In genomic region chr7:45701607-45702006, GRCm38 (mm10) we compare ENCODE assay signal across 10 mouse cellular contexts. TPM values are rescaled to one million over a fixed set of nuclear protein-coding genes. Genes with fewer than 3 reads are reported as not detected.
DNase-seq lines count a peak whose midpoint lies in the region; ATAC-seq and TF ChIP-seq lines count a peak whose summit lies in the region.
"Had no signal": no experiment of that assay in that cellular context is flagged by ENCODE, and none has a peak within 500 bp of the region (broad histone marks: within the 10 kb centered on the region; RNA-seq: fewer than 3 reads in every experiment).

No protein-coding gene starts in this region.

- TF ChIP-seq EP300 in stomach, postnatal 0 days (optimal IDR thresholded peaks at IDR 0.05) = no peak

- H3K9me3 ChIP-seq in stomach, embryonic 14.5 days (ENCODE audit: control insufficient read depth, low read depth, low read length) = no peaks in the 10 kb centered on the region
- H3K9me3 ChIP-seq in stomach, postnatal 0 days (ENCODE audit: control insufficient read depth, low read length) = no peaks in the 10 kb centered on the region
- H3K9me3 ChIP-seq in limb, embryonic 10.5 days (replicated peaks) = no peaks in the 10 kb centered on the region
- H3K9me3 ChIP-seq: liver, embryonic 12.5 days; stomach, embryonic 15.5 days had no signal

- TF ChIP-seq CTCF in stomach, postnatal 0 days (IDR thresholded peaks at IDR 0.05; ENCODE audit: low read depth) = no peak

- H3K9ac ChIP-seq in stomach, embryonic 14.5 days (replicated peaks; ENCODE audit: low read depth, low read length) = peak overlapping the region; percentile 18; the same call in 1 of the 2 replicates
- H3K9ac ChIP-seq in stomach, postnatal 0 days (ENCODE audit: low read length) = no peak overlapping the region
- H3K9ac ChIP-seq: liver, embryonic 12.5 days; stomach, embryonic 15.5 days had no signal

- DNase-seq in heart, adult 11 months = peak; percentile 96
- DNase-seq in heart, adult 18-20 months = no peak
- DNase-seq in stomach, postnatal 0 days (ENCODE audit: low spot score) = no peak
- no peak for DNase-seq in limb, embryonic 10.5 days (ENCODE audit: low spot score)
- DNase-seq in testis, postnatal 14 days (ENCODE audit: low spot score) = peak; percentile 23
- DNase-seq in frontal cortex, adult 2 months (ENCODE audit: extremely low spot score in 1 of 2, low spot score in 1 of 2) = no peak
- no peak for DNase-seq in right cerebral cortex, adult 18-20 months

- H3K4me2 ChIP-seq in stomach, embryonic 14.5 days (replicated peaks; ENCODE audit: low read depth, low read length) = peak overlapping the region; percentile 73; the same call in 1 of the 2 replicates
- no peak overlapping the region for H3K4me2 ChIP-seq in stomach, postnatal 0 days (replicated peaks; ENCODE audit: low read depth)
- H3K4me2 ChIP-seq: liver, embryonic 12.5 days had no signal

- H3K4me1 ChIP-seq in stomach, embryonic 14.5 days (ENCODE audit: control insufficient read depth, insufficient read depth, low read length) = peaks cover 27% of the 10 kb centered on the region
- peaks cover 8% of the 10 kb centered on the region; the same call in 1 of the 2 replicates for H3K4me1 ChIP-seq in stomach, postnatal 0 days (replicated peaks; ENCODE audit: control insufficient read depth, insufficient read depth)
- peaks cover 54% of the 10 kb centered on the region for H3K4me1 ChIP-seq in limb, embryonic 10.5 days

- peak overlapping the region; percentile 39; the same call in 1 of the 2 replicates for H3K4me3 ChIP-seq in stomach, embryonic 14.5 days (ENCODE audit: low read depth, low read length)
- H3K4me3 ChIP-seq in stomach, postnatal 0 days (ENCODE audit: low read depth, low read length) = no peak overlapping the region
- peak overlapping the region; percentile 51; the same call in 1 of the 2 replicates for H3K4me3 ChIP-seq in limb, embryonic 10.5 days
- H3K4me3 ChIP-seq: liver, embryonic 12.5 days had no signal

- no peaks in the 10 kb centered on the region for H3K36me3 ChIP-seq in stomach, embryonic 14.5 days (ENCODE audit: control insufficient read depth, insufficient read depth, low read length)
- H3K36me3 ChIP-seq in stomach, postnatal 0 days (ENCODE audit: control insufficient read depth, insufficient read depth, low read length) = no peaks in the 10 kb centered on the region
- H3K36me3 ChIP-seq in limb, embryonic 10.5 days = no peaks in the 10 kb centered on the region
- H3K36me3 ChIP-seq: liver, embryonic 12.5 days; stomach, embryonic 15.5 days had no signal

- 0 out of 2 replicates have a peak, but pooled peaks cover 4% of the 10 kb centered on the region for H3K27me3 ChIP-seq in stomach, embryonic 14.5 days (ENCODE audit: control insufficient read depth, insufficient read depth, low read length)
- H3K27me3 ChIP-seq in stomach, postnatal 0 days (ENCODE audit: control insufficient read depth, insufficient read depth, low read length) = no peaks in the 10 kb centered on the region
- H3K27me3 ChIP-seq in limb, embryonic 10.5 days (ENCODE audit: low read depth, poor library complexity, severe bottlenecking) = peaks cover 40% of the 10 kb centered on the region

- H3K27ac ChIP-seq in stomach, embryonic 14.5 days (ENCODE audit: low read length) = no peak overlapping the region
- H3K27ac ChIP-seq in stomach, postnatal 0 days (replicated peaks) = no peak overlapping the region
- no peak overlapping the region for H3K27ac ChIP-seq in limb, embryonic 10.5 days
- H3K27ac ChIP-seq: liver, embryonic 12.5 days had no signal

- WGBS in stomach, embryonic 14.5 days = 87% methylated on average over 11 of the region's 11 CpGs
- 88% methylated on average over 11 of the region's 11 CpGs for WGBS in stomach, postnatal 0 days
- 89% methylated on average over 11 of the region's 11 CpGs for WGBS in limb, embryonic 10.5 days

- ATAC-seq in stomach, embryonic 14.5 days (ENCODE audit: insufficient number of reproducible peaks, insufficient read depth, low FRiP score, low read depth) = no peak
- no peak for ATAC-seq in stomach, postnatal 0 days (ENCODE audit: low FRiP score, low TSS enrichment)
- ATAC-seq: liver, embryonic 12.5 days had no signal

RNA-seq across cellular contexts. Expression of gene Car11, which starts 2.0 kb away (rescaled TPM):
- total RNA-seq in heart, adult 18-20 months (2021) = 1 to 10 TPM; 3.4 to 5.9 TPM
- polyA plus RNA-seq in stomach, embryonic 14.5 days (2014; fragmentation: Nextera tagmentation; extraction: Ambion mirVana) = 10.4 and 11.4 TPM in 2 replicates
- polyA plus RNA-seq in stomach, postnatal 0 days (2015; fragmentation: Nextera tagmentation; extraction: Ambion mirVana) = 2.7 and 4.4 TPM in 2 replicates
- polyA plus RNA-seq in limb, embryonic 10.5 days (2016; fragmentation: Nextera tagmentation; extraction: Ambion mirVana) = 2.2 and 4.9 TPM in 2 replicates
- 283 and 318 TPM in 2 replicates for polyA plus RNA-seq in frontal cortex, adult 2 months (2012; rRNA removed)

RNA-seq across cellular contexts. Expression of gene Dbp, which starts 3.3 kb away (rescaled TPM):
- total RNA-seq in heart, adult 18-20 months (2021) = 10 to 100 TPM; 12.1 to 15.0 TPM
- 6.4 and 6.7 TPM in 2 replicates for polyA plus RNA-seq in stomach, embryonic 14.5 days (2014; fragmentation: Nextera tagmentation; extraction: Ambion mirVana)
- 8.8 and 12.6 TPM in 2 replicates for polyA plus RNA-seq in stomach, postnatal 0 days (2015; fragmentation: Nextera tagmentation; extraction: Ambion mirVana)
- polyA plus RNA-seq in limb, embryonic 10.5 days (2016; fragmentation: Nextera tagmentation; extraction: Ambion mirVana) = 3.7 and 4.7 TPM in 2 replicates
- 208 and 221 TPM in 2 replicates for polyA plus RNA-seq in frontal cortex, adult 2 months (2012; rRNA removed)

RNA-seq across cellular contexts. Expression of gene Sec1, which starts 7.4 kb away (rescaled TPM):
- under 1 TPM; 0.18 to 0.30 TPM for total RNA-seq in heart, adult 18-20 months (2021)
- polyA plus RNA-seq in stomach, embryonic 14.5 days (2014; fragmentation: Nextera tagmentation; extraction: Ambion mirVana) = 4.8 and 5.7 TPM in 2 replicates
- 0.53 and 0.56 TPM in 2 replicates for polyA plus RNA-seq in stomach, postnatal 0 days (2015; fragmentation: Nextera tagmentation; extraction: Ambion mirVana)
- 0.54 and 0.83 TPM in 2 replicates for polyA plus RNA-seq in limb, embryonic 10.5 days (2016; fragmentation: Nextera tagmentation; extraction: Ambion mirVana)
- polyA plus RNA-seq in frontal cortex, adult 2 months (2012; rRNA removed) = 1.4 TPM in 2 replicates

RNA-seq across cellular contexts. Expression of gene Rpl18, which starts 13.7 kb away (rescaled TPM):
- 100 to 1,000 TPM; 574 to 615 TPM for total RNA-seq in heart, adult 18-20 months (2021)
- 1,227 and 1,272 TPM in 2 replicates for polyA plus RNA-seq in stomach, embryonic 14.5 days (2014; fragmentation: Nextera tagmentation; extraction: Ambion mirVana)
- polyA plus RNA-seq in stomach, postnatal 0 days (2015; fragmentation: Nextera tagmentation; extraction: Ambion mirVana) = 893 and 919 TPM in 2 replicates
- polyA plus RNA-seq in limb, embryonic 10.5 days (2016; fragmentation: Nextera tagmentation; extraction: Ambion mirVana) = 1,218 and 1,459 TPM in 2 replicates
- 280 and 304 TPM in 2 replicates for polyA plus RNA-seq in frontal cortex, adult 2 months (2012; rRNA removed)

RNA-seq across cellular contexts. Expression of gene Sphk2, which starts 16.2 kb away (rescaled TPM):
- total RNA-seq in heart, adult 18-20 months (2021) = 10 to 100 TPM; 18.4 to 20.2 TPM
- 24.4 TPM in 2 replicates for polyA plus RNA-seq in stomach, embryonic 14.5 days (2014; fragmentation: Nextera tagmentation; extraction: Ambion mirVana)
- polyA plus RNA-seq in stomach, postnatal 0 days (2015; fragmentation: Nextera tagmentation; extraction: Ambion mirVana) = 23.6 and 24.5 TPM in 2 replicates
- 45.5 and 49.3 TPM in 2 replicates for polyA plus RNA-seq in limb, embryonic 10.5 days (2016; fragmentation: Nextera tagmentation; extraction: Ambion mirVana)
- polyA plus RNA-seq in frontal cortex, adult 2 months (2012; rRNA removed) = 22.4 and 23.3 TPM in 2 replicates

Comparison
In these comparisons a context has a peak if more than half of its experiments do, and no peak if none do; other contexts are left out.
1. DNase-seq: peak in heart, adult 11 months (single experiment) and testis, postnatal 14 days (single experiment); none in heart, adult 18-20 months (0 of 2), stomach, postnatal 0 days (single experiment), limb, embryonic 10.5 days (single experiment), frontal cortex, adult 2 months (0 of 2) and right cerebral cortex, adult 18-20 months (single experiment).
2. RNA of gene Car11, which starts 2.0 kb away (polyA plus RNA-seq): 283 to 318 TPM in frontal cortex, adult 2 months; 10.4 to 11.4 TPM in stomach, embryonic 14.5 days, 2.2 to 4.9 TPM in limb, embryonic 10.5 days and 2.7 to 4.4 TPM in stomach, postnatal 0 days; every median in the first group is over 10 times any median in the second.
3. RNA of gene Dbp, which starts 3.3 kb away (polyA plus RNA-seq): 208 to 221 TPM in frontal cortex, adult 2 months; 8.8 to 12.6 TPM in stomach, postnatal 0 days, 6.4 to 6.7 TPM in stomach, embryonic 14.5 days and 3.7 to 4.7 TPM in limb, embryonic 10.5 days; every median in the first group is over 10 times any median in the second.